ENCODE assay signal across 8 mouse cellular contexts in the genomic region with DNA sequence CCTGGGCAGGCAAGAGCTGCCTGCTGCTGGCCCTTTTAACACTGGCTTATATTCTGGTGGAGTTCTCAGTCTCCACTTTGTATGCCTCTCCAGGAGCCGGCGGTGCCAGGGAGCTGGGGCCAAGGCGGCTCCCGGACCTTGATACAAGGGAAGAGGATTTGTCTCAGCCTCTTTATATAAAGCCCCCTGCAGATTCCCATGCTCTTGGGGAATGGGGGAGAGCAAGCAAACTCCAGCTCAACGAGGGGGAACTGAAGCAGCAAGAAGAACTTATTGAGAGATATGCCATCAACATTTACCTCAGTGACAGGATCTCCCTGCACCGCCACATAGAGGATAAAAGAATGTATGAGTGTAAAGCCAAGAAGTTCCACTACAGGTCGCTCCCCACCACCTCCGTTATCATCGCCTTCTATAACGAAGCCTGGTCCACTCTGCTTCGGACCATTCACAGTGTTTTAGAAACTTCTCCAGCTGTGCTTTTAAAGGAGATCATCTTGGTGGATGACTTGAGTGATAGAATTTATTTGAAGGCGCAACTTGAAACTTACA. TPM values are rescaled to one million over a fixed set of nuclear protein-coding genes. Genes with fewer than 3 reads are reported as not detected.
A peak's percentile ranks its signal among the peaks of the same experiment; 100 is the strongest.
DNase-seq lines count a peak whose midpoint lies in the region; ATAC-seq and TF ChIP-seq lines count a peak whose summit lies in the region.

No protein-coding gene starts in this region.

- TF ChIP-seq CTCF in left cerebral cortex, adult 2 months (IDR thresholded peaks at IDR 0.05) = no peak
- no peak for TF ChIP-seq CTCF in bone marrow macrophage, adult 2 months (IDR thresholded peaks at IDR 0.05; ENCODE audit: low read depth, low read length)

- peaks cover 6% of the 10 kb centered on the region; the same call in 1 of the 2 replicates for H3K4me1 ChIP-seq in bone marrow macrophage, adult 2 months (ENCODE audit: control insufficient read depth, insufficient read depth, low read length)
- H3K4me1 ChIP-seq in hindbrain, embryonic 15.5 days (replicated peaks) = peaks cover 52% of the 10 kb centered on the region

- 38% methylated on average over 12 of the region's 12 CpGs for WGBS in hindbrain, embryonic 15.5 days

- H3K79me2 ChIP-seq in myocyte (ENCODE audit: control insufficient read depth, insufficient read depth) = peaks cover 12% of the 10 kb centered on the region

- H3K36me3 ChIP-seq in hindbrain, embryonic 15.5 days = peaks cover 9% of the 10 kb centered on the region; the same call in 1 of the 2 replicates
- H3K36me3 ChIP-seq in myocyte (ENCODE audit: control insufficient read depth, insufficient read depth) = no peaks in the 10 kb centered on the region

- no peaks in the 10 kb centered on the region for H3K27me3 ChIP-seq in hindbrain, embryonic 15.5 days
- no peaks in the 10 kb centered on the region for H3K27me3 ChIP-seq in myocyte (ENCODE audit: control insufficient read depth, insufficient read depth, insufficient read length)

- intact Hi-C loops in left cerebral cortex, adult 2 months (cut with DNase I) = loop anchor here (5.0 kb wide), 2 partner anchors 44 to 154 kb away; a partner anchor contains a TSS
- intact Hi-C loops in left cerebral cortex, postnatal 36 days (cut with DNase I) = loop anchor here (5.0 kb wide), 1 partner anchor 509 kb away; no protein-coding TSS in a partner anchor

- no peak for TF ChIP-seq POLR2A in bone marrow macrophage, adult 2 months (IDR thresholded peaks at IDR 0.05; ENCODE audit: borderline replicate concordance, low read depth, low read length)
- no peak for TF ChIP-seq POLR2A in myocyte (IDR thresholded peaks at IDR 0.05; ENCODE audit: insufficient read length, low read depth)

- peak overlapping the region; percentile 63 for H3K9ac ChIP-seq in hindbrain, embryonic 15.5 days

- peak overlapping the region; percentile 67 for H3K27ac ChIP-seq in left cerebral cortex, adult 2 months
- H3K27ac ChIP-seq in bone marrow macrophage, adult 2 months (ENCODE audit: insufficient read depth, low read depth, low read length) = no peak overlapping the region
- H3K27ac ChIP-seq in hindbrain, embryonic 15.5 days (replicated peaks) = no peak overlapping the region

- H3K4me2 ChIP-seq in hindbrain, embryonic 15.5 days = peak overlapping the region; percentile 89
- peak overlapping the region; percentile 100 for H3K4me2 ChIP-seq in myocyte (ENCODE audit: low read depth)

- no peaks in the 10 kb centered on the region for H3K9me3 ChIP-seq in hindbrain, embryonic 15.5 days

- no peak for ATAC-seq in hindbrain, embryonic 15.5 days (ENCODE audit: low FRiP score, low read depth)
- ATAC-seq in inflammation-experienced regulatory T-cells, adult 6 months = no peak

- H3K4me3 ChIP-seq in left cerebral cortex, adult 2 months = peak overlapping the region; percentile 88
- H3K4me3 ChIP-seq in bone marrow macrophage, adult 2 months (ENCODE audit: insufficient read depth, low read length) = peak overlapping the region; percentile 99
- peak overlapping the region; percentile 64 for H3K4me3 ChIP-seq in hindbrain, embryonic 15.5 days
- H3K4me3 ChIP-seq in myocyte = peak overlapping the region; percentile 85

- no peak for DNase-seq in left cerebral cortex, adult 2 months (ENCODE audit: extremely low spot score in 1 of 2, low spot score in 2 of 2)
- DNase-seq in left cerebral cortex, adult 11 months (ENCODE audit: low spot score) = no peak
- no peak for DNase-seq in left cerebral cortex, postnatal 36 days (ENCODE audit: low spot score in 2 of 2)
- DNase-seq in cerebellum, adult 18-20 months = no peak

- H3ac ChIP-seq in myocyte (ENCODE audit: control insufficient read depth, insufficient read length) = peak overlapping the region; percentile 48

TF ChIP-seq in myocyte, 11 proteins besides CTCF, POLR2A, EP300 and RAD21:
- TF ChIP-seq REST (IDR thresholded peaks at IDR 0.05; ENCODE audit: insufficient read depth, insufficient read length) (no peak), CEBPB (IDR thresholded peaks at IDR 0.05; ENCODE audit: insufficient read depth, poor library complexity, severe bottlenecking) (no peak), SRF (IDR thresholded peaks at IDR 0.05; ENCODE audit: control insufficient read depth, insufficient read length, low read depth) (no peak), TCF12 (IDR thresholded peaks at IDR 0.05; ENCODE audit: insufficient read depth, poor library complexity, severe bottlenecking) (no peak), E2F4 (IDR thresholded peaks at IDR 0.05; ENCODE audit: insufficient read depth) (no peak), MAX (IDR thresholded peaks at IDR 0.05; ENCODE audit: low read depth) (no peak), USF1 (IDR thresholded peaks at IDR 0.05; ENCODE audit: low read depth) (no peak), TCF3 (IDR thresholded peaks at IDR 0.05; ENCODE audit: insufficient read length, low read depth) (no peak), MYOG (IDR thresholded peaks at IDR 0.05; ENCODE audit: control insufficient read depth in 1 of 3, insufficient read depth in 1 of 3, insufficient read length in 2 of 3, low read depth in 2 of 3) (no peak), POLR2AphosphoS2 (IDR thresholded peaks at IDR 0.05; ENCODE audit: insufficient read length, low read depth) (no peak), MYOD1 (IDR thresholded peaks at IDR 0.05; ENCODE audit: control insufficient read depth in 1 of 3, insufficient read length in 2 of 3, low read depth in 2 of 3) (no peak)

RNA-seq across cellular contexts. Expression of a gene that starts 0.5 kb away (rescaled TPM):
- 1 to 10 TPM; 2.3 to 2.4 TPM for total RNA-seq in left cerebral cortex, adult 2 months (2021)
- 11.0 and 12.5 TPM in 2 replicates for polyA plus RNA-seq in bone marrow macrophage, adult 2 months (2012; ENCODE audit: insufficient read depth, insufficient read length, missing spikeins)
- 3.0 and 3.3 TPM in 2 replicates for polyA plus RNA-seq in hindbrain, embryonic 15.5 days (2015; fragmentation: Nextera tagmentation; extraction: Ambion mirVana)
- polyA plus RNA-seq in myocyte (2012; fragmentation: generic; extraction: Trizol) = 4.7 TPM
- polyA plus RNA-seq in inflammation-experienced regulatory T-cells, adult 6 months (2017; shearing (Covaris generic)) = 1 to 10 TPM; 2.6 to 3.4 (median 3.4) TPM
- total RNA-seq in left cerebral cortex, postnatal 36 days (2021) = 1 to 10 TPM; 2.7 to 3.3 TPM

RNA-seq across cellular contexts. Expression of a gene that starts 1.7 kb away (rescaled TPM):
- total RNA-seq in left cerebral cortex, adult 2 months (2021) = 1 to 10 TPM; 5.8 to 8.4 TPM
- 16.4 and 21.8 TPM in 2 replicates for polyA plus RNA-seq in bone marrow macrophage, adult 2 months (2012; ENCODE audit: insufficient read depth, insufficient read length, missing spikeins)
- 11.5 and 15.4 TPM in 2 replicates for polyA plus RNA-seq in hindbrain, embryonic 15.5 days (2015; fragmentation: Nextera tagmentation; extraction: Ambion mirVana)
- 8.0 TPM for polyA plus RNA-seq in myocyte (2012; fragmentation: generic; extraction: Trizol)
- polyA plus RNA-seq in inflammation-experienced regulatory T-cells, adult 6 months (2017; shearing (Covaris generic)) = 10 to 100 TPM in 1 of 3 experiments, 1 to 10 TPM in 2; 6.8 to 10.9 (median 7.9) TPM
- total RNA-seq in left cerebral cortex, postnatal 36 days (2021) = 1 to 10 TPM; 6.0 to 8.3 TPM

RNA-seq across cellular contexts. Expression of a gene that starts 17.6 kb away (rescaled TPM):
- not detected for total RNA-seq in left cerebral cortex, adult 2 months (2021)
- not detected in 2 replicates for polyA plus RNA-seq in bone marrow macrophage, adult 2 months (2012; ENCODE audit: insufficient read depth, insufficient read length, missing spikeins)
- not detected in 2 replicates for polyA plus RNA-seq in hindbrain, embryonic 15.5 days (2015; fragmentation: Nextera tagmentation; extraction: Ambion mirVana)
- not detected for polyA plus RNA-seq in myocyte (2012; fragmentation: generic; extraction: Trizol)
- polyA plus RNA-seq in inflammation-experienced regulatory T-cells, adult 6 months (2017; shearing (Covaris generic)) = not detected
- total RNA-seq in left cerebral cortex, postnatal 36 days (2021) = not detected
